Mouse (Mus musculus) spleen, adult 18-20 months (tissue): ENCODE measurements around the gene Rhd.
"Not testable (repeated sequence)": the region's sequence is repeated elsewhere in the genome, so short reads cannot be mapped to it uniquely, and the experiment has no call there.

Experiments
- DNase-seq, 2 experiments: peaks; one replicate each; pipeline ENCODE4 v3.0.0; 2022; ENCODE audit warnings: mixed read lengths in 2 of 2

Gene Rhd

DNA sequence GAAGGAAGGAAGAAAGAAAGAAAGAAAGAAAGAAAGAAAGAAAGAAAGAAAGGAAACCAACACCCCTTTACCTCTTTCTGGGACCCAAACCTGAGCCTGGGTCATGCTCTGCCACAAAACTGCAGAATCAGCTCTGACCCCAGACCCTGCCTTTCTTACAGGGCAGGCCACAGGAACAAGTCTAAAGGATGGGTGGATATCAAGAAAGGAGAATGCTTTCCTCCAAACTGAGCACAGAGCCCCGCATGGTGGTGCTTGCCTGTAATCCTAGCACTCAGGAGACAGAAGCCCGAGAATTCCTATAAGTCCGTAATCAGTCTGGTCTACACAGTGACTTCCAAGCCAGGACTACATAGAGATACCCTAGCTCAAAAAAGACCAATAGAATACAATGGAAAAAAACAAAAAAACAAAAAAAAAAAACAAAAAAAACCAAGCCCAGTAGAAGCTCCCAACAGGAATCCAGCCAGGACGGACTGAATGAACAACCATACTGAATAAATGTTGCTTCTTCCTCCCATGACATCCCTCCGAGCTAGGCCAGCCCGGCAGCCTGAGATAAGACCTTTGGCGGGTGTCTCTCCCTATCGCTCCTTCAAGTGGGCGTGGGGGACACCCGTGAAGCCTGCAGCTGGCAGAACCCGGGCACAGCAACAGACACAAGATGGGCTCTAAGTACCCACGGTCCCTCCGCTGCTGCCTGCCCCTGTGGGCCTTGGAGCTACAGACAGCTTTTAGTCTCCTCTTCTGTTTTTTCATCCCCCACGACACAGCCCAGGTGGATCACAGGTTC lies at the start of gene Rhd:
Gene Rhd (plus strand): TSS at position 600 of the 793 bp plus-strand sequence.
- no peak for DNase-seq

- DNase-seq = no peak
Observed at GRCm38 (mm10) chr4:134817706-134818105, 46.6 kb upstream of the Rhd start.

- DNase-seq = no peak
Observed at GRCm38 (mm10) chr4:134821061-134821460, 43.3 kb upstream of the Rhd start.

GRCm38 (mm10) chr4:134823560-134823959 lies 40.8 kb upstream of the Rhd start:
- DNase-seq = no peak

DNA sequence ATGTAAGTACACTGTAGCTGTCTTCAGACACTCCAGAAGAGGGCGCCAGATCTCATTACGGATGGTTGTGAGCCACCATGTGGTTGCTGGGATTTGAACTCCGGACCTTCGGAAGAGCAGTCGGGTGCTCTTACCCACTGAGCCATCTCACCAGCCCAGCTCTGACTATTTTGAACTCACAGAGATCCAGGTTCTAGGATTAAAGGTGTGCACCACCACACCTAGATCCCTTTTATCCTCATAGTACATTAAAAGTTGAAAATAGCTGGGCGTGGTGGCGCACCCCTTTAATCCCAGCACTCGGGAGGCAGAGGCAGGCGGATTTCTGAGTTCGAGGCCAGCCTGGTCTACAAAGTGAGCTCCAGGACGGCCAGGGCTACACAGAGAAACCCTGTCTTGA lies 38.5 kb upstream of the Rhd start:
- DNase-seq = not testable (repeated sequence)

- no peak for DNase-seq
Observed at GRCm38 (mm10) chr4:134826348-134826747, 38.0 kb upstream of the Rhd start.

- no peak for DNase-seq
Observed at GRCm38 (mm10) chr4:134827806-134828205, 36.5 kb upstream of the Rhd start.

- no peak for DNase-seq
Observed at GRCm38 (mm10) chr4:134831934-134832333, 32.4 kb upstream of the Rhd start.

DNA sequence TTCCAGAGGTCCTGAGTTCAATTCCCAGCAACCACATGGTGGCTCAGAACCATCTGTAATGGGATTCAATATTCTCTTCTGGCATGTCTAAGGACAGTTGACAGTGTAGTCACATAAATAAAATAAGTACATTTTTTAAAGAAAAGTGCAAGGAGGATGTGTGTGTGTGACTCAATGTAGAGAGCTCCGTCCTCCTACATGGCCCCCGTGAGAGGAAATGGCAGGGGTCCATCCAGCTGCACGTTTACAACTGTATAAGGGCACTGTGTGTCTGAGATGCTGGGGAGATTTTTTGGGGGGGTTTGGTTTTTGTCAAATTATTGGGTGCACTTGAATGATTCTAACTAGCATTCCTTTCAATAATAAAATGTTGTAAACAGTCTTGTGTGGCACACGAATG lies 28.9 kb upstream of the Rhd start:
- no peak for DNase-seq

DNA sequence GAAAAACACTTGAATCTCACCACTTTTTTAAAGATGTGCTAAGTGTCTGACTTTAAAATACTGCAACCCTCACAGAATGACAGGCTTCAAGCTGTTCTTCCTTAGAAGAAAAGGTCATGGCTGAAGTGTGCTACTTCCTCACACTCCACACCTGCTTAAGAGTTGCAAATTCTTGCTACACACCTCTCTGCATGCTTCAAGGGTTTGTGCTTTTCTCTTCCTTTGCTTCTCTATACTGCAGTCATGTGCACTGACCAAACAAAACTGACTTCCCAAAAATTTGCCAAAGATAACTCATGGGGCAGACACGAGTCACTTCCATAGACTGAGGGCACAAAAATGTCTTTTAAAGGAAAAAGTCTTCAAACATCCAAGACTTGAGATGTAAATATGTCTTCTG lies 26.1 kb upstream of the Rhd start:
- no peak for DNase-seq

DNA sequence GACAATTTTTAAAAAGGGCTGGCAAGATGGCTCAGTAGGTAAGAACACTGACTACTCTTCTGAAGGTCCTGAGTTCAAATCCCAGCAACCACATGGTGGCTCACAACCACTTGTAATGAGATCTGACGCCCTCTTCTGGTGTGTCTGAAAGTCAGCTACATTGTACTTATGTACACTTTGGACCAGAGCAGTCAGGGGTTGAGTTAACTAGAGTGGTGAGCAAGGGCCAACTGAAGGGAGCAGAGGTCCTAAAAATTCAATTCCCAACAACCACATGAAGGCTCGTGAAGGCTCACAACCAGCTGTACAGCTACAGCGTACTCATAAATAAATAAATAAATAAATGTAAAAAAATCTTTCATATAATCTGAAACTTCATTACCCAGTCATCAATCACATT lies 25.6 kb upstream of the Rhd start:
- DNase-seq = not testable (repeated sequence)

GRCm38 (mm10) chr4:134840231-134840630 lies 24.1 kb upstream of the Rhd start:
- no peak for DNase-seq

- no peak for DNase-seq
Observed at GRCm38 (mm10) chr4:134843566-134843965, 20.8 kb upstream of the Rhd start.

GRCm38 (mm10) chr4:134847587-134847986 lies 16.7 kb upstream of the Rhd start:
- DNase-seq = no peak

DNA sequence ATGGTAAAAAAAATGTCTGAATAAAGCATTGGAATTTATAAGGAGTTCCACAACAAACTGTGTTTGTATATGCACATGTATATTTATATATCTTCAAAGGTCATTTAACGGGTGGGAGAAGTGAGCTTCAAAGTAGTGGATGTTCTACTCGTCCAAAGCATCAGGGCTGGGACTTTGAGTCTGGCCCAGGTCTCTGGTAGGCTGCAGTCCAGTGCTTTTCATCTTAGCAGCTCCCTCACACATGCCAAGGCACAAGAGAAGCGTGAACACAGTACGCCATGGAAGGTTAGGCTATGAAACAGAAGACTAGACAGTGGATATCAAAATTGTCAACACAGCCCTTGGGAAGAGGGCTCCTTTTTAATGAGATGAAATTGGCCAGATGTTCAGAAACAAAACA lies 13.8 kb upstream of the Rhd start:
- DNase-seq = no peak

DNA sequence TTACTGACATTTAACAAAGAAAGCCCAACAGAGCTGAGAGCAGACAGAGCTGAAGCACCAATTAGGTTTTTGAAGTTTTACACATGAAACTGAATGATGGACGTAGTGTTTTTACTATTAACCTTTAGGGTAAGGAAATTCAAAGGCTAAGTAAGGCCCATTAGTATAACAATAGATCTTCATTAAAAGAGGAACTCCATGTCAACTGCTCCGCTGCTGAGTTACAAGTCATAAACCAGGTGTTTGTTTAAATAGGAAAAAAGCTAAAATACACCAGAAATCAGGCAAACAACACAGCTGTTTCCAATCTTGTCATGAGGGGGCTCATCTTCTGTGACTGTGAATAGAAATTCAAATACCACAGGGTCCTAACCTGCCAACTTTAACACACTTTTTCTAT lies 13.1 kb upstream of the Rhd start:
- no peak for DNase-seq

DNA sequence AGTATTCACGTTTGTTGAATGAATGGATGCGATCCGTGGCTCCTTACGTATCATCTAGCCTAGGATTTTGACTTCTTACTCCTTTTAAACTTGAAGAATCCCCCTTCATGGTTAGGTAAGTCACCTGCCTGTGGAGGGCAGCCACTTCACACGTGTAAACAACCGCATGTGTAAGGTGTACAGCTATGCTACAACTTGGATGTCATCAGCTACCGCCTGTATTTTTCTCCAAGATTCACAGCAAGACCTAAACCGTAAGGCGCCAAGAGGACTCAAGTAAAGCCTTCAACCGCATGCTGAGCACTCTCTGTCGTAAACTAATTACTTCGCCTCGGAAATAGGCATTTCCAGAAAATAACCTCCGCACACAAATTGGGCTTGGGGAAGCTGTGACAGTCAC lies 12.5 kb upstream of the Rhd start:
- no peak for DNase-seq

DNA sequence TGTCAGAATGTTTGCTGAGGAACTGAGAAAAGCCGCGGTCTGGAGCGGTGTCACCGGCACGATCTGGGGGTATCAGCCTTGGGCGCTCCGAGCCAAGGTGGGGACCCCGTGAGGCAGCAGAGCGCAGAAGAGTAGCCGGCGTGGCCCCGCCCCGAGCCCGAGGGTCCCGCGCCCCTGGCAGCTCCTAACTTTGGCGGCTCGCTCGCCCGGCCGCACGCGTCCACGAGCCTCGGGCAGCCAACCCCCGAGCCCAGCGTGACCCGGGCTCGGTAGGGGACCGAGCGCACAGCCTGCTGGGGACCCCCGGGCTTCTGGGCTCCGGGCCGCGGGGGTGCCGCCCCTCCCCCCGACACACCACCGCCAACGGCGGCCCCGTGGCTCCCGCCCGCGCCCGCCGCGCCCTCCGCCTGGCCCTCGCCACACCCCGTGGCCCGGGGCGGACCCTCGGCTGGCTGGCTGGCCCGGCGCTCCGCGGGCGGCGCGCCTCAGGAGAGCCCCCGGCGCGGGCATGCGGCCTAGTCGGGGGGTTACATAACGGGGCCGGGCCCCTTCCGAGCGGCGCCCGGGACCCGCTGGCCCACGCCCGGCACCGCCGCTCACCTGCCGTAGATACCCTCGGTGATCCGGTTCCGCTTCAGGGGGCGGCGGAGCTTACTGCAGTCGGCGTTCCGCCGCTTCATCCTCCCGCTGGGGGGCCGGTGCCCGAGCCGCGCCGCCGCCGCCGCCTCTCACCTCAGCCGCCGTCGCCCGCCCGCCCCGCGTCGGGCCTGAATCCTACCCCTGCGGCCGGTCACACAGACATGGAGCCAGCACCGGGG lies 11.7 kb upstream of the Rhd start:
- DNase-seq = peak; percentile 35 to 49

- DNase-seq = peak; percentile 97 to 99
Observed at GRCm38 (mm10) chr4:134853259-134853636, 11.1 kb upstream of the Rhd start, which contains the start of gene Maco1. TSS of gene Maco1 (minus strand) at chr4:134853345.

DNA sequence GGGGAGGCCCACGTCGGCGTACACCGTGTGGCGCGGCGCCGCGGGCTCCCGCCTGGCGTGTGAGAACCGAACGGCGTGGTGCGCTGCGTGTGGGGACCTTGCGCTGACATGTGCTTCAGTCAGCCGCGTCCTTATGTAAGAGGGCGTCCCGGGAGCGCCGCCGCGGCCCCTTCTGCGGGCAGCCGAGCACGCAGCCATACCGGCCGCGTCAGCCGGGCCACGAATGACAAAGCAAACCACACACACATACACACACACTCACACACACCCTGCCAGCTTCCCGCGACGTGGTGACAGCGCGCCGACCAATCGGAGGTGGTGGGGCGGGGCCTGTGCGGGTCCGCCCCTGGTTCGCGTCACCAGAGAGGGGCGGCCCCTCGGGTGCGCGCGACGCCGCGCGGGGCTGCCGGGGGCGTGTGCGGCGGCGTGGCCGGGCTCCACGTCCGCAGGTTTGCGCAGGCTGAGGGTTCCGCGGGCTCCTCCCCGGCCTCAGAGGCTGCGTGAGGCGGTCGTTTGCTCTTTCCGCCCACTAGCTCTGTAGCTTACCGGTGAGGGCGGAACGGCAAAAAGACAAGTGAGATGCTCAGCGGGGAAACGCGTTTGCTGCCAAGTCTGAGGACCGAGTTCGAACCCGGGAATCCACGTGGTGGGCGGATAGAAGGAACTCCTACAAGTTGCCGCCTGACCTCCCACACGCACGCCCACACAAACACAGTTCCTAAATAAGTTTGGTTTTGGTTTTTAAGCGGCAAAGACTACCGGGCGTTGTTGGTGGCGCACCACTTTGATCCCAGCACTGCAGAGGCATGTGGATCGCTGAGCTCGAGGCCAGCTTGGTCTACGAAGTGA lies 10.5 kb upstream of the Rhd start:
- DNase-seq = peak; percentile 90 to 96

DNA sequence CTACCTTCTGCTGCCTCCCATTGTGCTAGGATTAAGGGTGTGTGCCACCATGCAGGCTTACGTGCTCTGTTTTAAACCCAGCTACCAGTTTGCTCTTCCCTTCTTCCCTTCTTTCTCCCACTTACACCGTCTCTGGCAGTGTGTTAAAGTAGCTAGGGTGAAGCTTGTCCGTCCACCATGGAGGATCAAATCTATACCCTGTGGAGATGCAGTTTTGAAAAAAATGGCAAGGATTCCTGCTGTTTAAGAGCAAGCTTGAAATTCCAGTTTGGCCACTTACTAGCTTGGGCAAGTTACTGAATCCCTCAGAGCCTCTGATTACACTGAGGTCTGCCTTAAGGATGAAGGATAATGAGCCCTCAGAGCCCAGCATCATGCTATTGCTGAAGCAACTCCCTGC lies 9.0 kb upstream of the Rhd start:
- DNase-seq = no peak

DNA sequence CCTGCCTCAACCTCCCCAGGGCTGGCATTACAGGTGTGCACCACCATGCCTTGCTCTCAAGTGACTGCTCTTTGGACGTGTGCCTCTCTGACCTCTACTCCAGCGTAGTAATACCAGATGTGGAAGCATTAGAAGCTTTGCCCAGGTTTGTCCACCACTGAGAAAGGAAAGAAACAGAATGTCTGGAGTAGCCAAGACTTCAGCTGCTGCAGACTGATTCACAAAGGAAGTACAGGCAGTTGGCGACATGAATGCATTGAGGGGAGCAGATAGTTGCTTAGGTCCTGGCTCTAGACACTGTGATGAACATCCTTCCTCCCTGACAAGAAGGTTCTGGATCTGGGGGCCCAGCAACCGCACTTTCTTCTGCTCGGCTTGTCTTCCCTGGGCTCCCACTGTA lies 8.3 kb upstream of the Rhd start:
- DNase-seq = no peak

DNA sequence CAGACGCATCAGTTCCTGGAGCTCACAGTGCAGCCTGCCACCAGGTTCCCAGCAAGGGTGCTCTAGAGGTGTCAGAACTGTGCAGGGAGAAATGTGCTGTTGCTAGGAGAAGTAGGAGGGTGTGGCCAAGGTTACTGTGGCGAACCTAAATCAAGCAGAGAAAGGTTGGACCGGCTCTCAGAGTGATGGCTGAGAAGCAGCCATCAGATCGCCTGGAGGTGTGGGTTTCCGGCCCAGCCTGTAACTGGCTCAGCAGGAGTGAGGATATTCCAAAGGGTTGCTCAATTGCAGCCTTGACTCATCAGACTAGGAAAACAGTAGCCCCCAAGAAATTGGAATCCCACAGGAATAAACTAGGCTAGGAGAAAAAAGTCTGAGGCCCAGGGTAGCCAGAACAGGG lies 7.8 kb upstream of the Rhd start:
- DNase-seq = no peak
